Mouse (Mus musculus) myocyte (in vitro differentiated cells): ENCODE measurements around the gene Dpf1.

ENCODE experiments used
- MAX ChIP-seq: IDR thresholded peaks from one replicate; pipeline ENCODE4 v1.6.1; 2011; ENCODE audit warnings: low read depth, mild to moderate bottlenecking, control low read depth
- MYOD1 ChIP-seq, 3 experiments: IDR thresholded peaks; one replicate each; pipeline ENCODE4 v1.6.1; 2011; ENCODE audit warnings: control low read depth in 2 of 3, low read depth in 2 of 3, mild to moderate bottlenecking in 2 of 3, moderate library complexity in 1 of 3; ENCODE audit not compliant: insufficient read length in 2 of 3, control insufficient read depth in 1 of 3
- MYOG ChIP-seq, 3 experiments: IDR thresholded peaks; one replicate each; pipeline ENCODE4 v1.6.1; 2011; ENCODE audit warnings: control low read depth in 2 of 3, low read depth in 2 of 3, mild to moderate bottlenecking in 2 of 3; ENCODE audit not compliant: insufficient read length in 2 of 3, control insufficient read depth in 1 of 3, insufficient read depth in 1 of 3
- POLR2A ChIP-seq: IDR thresholded peaks from one replicate; pipeline ENCODE4 v1.6.1; 2011; ENCODE audit warnings: low read depth, mild to moderate bottlenecking, control low read depth, moderate library complexity; ENCODE audit not compliant: insufficient read length

DNA sequence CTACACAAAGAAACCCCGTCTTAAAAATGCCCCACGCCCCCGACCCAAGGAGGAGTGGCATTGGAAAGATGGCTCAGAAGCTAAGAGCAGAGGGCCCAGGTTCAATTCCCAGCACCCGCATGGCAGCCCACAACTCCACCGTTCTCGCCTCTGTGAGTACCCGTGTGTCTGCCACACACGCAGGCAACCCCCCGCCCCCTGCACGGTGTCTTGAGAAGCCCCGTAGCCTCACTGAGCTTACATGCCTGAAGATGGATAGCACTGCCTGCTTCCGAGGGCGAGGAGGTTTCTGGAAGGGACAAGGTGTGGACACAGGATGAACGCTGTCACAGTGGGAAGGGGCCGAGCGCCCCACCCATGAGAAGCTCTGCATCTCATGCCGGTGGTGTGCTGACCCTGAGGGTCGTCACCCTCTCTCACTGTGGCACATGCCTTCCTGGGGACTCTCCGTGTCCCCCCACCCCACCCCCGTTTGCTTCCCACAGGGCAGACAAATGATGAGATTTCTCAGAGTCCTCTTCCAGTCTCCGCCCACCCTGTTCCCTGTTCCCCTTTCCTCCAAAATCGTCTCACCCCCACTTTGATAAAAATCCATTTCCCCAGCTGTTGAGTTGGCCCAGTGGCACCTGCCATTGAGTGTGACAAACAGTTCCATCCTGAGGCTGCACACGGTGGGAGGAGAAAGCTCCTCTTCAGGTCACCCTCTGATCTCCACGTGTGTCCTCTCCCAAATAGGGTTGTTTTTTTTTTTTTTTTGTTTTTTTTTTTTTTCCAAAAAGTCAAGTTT, 7.7 kb upstream of the Dpf1 start:
- TF ChIP-seq MYOD1 (IDR thresholded peaks at IDR 0.05; ENCODE audit: control insufficient read depth in 1 of 3, insufficient read length in 2 of 3, low read depth in 2 of 3) (no peak), MAX (no peak), POLR2A (no peak), MYOG (IDR thresholded peaks at IDR 0.05; ENCODE audit: control insufficient read depth in 1 of 3, insufficient read depth in 1 of 3, insufficient read length in 2 of 3, low read depth in 2 of 3) (no peak)
